Mouse (Mus musculus) hematopoietic stem cell, adult 5-6 weeks (primary cell): ENCODE results near the gene Krtap8-1. TPM values are rescaled to one million over a fixed set of nuclear protein-coding genes. Genes with fewer than 3 reads are reported as not detected.

Source experiments
- total RNA-seq: library from RNA; stranded (forward); fragments of 172-1452, 232-1000 nt; gene quantifications from 2 replicates; pipeline ENCODE4 v1.2.3, GENCODE M21; 2017

The Krtap8-1 gene
- total RNA-seq, 1 experiment from 2014 or later, result not detected

Other genes with a start within 250 kb of the Krtap8-1 start
- gene Krtap21-1, start 84.1 kb downstream of the Krtap8-1 start, total RNA-seq, result not detected in 2 replicates
- not detected in 2 replicates for gene Krtap6-2, start 67.8 kb downstream of the Krtap8-1 start, total RNA-seq
- not detected in 2 replicates for gene Krtap7-1, start 20.4 kb upstream of the Krtap8-1 start, total RNA-seq
- gene Krtap11-1, start 83.2 kb upstream of the Krtap8-1 start, total RNA-seq, result not detected in 2 replicates